Mouse (Mus musculus) C2C12 (cell line): ENCODE results near the gene Bloc1s1.

Experiments used
- CEBPB ChIP-seq: IDR thresholded peaks from one replicate; pipeline ENCODE4 v1.6.1; 2011; ENCODE audit warnings: low read depth, mild to moderate bottlenecking, control low read depth, moderate library complexity
- CTCF ChIP-seq: IDR thresholded peaks from one replicate; pipeline ENCODE4 v1.5.1; 2011; ENCODE audit not compliant: control insufficient read depth, insufficient read depth, insufficient read length
- MYOD1 ChIP-seq: IDR thresholded peaks from one replicate; pipeline ENCODE4 v1.6.1; 2011; ENCODE audit warnings: low read depth; ENCODE audit not compliant: control insufficient read depth, insufficient read length
- MYOG ChIP-seq: IDR thresholded peaks from one replicate; pipeline ENCODE4 v1.6.1; 2011; ENCODE audit not compliant: control insufficient read depth, insufficient read length; ENCODE audit errors: extremely low read depth
- USF1 ChIP-seq: IDR thresholded peaks from one replicate; pipeline ENCODE4 v1.6.1; 2011; ENCODE audit warnings: low read depth, mild to moderate bottlenecking, control low read depth, moderate library complexity

DNA sequence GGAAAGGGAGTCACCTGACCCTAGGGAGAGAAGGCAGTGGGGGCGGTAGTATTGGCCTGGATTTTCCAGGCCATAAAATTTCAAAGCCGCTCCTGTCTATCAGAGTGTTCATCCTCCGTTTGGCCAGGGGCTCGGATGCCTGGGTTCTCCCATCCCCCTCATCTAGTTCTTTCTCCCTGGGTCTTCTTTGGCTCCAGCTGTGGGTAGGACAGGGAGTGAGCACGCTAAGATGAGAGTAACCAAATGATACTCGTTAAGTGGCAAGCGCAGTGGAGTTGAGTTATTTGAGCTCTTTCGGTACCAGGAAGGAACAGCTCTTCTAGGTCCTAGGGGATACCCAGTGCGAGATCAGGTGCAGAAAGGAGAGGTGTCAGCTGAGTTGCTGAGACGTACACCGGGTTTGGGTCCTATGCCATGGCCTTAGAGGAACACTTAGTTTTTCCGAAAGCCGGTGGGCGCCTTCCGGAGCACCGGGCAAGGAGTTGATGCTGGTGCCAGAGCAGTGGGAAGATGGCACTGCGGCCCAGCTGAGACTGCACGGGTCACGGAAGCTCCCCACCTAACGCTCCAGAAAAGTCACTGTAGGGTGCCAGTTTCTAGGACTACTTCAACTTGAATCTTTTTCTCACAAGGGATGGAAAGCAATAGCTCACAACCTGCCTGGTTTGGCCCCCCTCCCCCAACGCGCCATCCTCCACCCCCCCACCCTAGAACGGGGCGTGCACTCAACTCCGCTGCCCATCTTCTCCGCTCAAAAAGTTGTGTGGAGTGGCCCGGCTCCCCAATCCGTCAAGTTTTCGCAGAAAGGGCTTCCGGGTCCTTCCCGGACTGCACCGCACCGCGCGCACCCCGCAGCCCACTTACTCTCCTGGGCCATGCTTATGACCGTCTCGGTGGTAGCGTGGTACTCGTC, 33.2 kb downstream of the Bloc1s1 start:
- TF ChIP-seq MYOG, result no peak
- no peak for TF ChIP-seq CTCF
- no peak for TF ChIP-seq CEBPB
- TF ChIP-seq MYOD1, result no peak
- TF ChIP-seq USF1, result no peak
